Mouse (Mus musculus) kidney, postnatal 0 days (tissue): ENCODE measurements around the gene Tulp3. TPM values are rescaled to one million over a fixed set of nuclear protein-coding genes. Genes with fewer than 3 reads are reported as not detected.
A peak's percentile ranks its signal among the peaks of the same experiment; 100 is the strongest.

ENCODE experiments used
- ATAC-seq: fragments of 200-750 bp; cut with Nextera tagmentation; replicated peaks from 2 replicates; pipeline ENCODE4 v1.8.0; 2017; ENCODE audit warnings: low read depth, moderate number of reproducible peaks, moderate TSS enrichment, moderate library complexity; ENCODE audit not compliant: low FRiP score
- DNase-seq: peaks from one replicate; pipeline ENCODE4 v3.0.0-alpha.2; 2016; ENCODE audit warnings: low spot score
- H3K27ac ChIP-seq: fragments of 300-500 bp; sonication (generic); 2 replicates; pipeline ENCODE4 v1.5.1; 2014; ENCODE audit warnings: mild to moderate bottlenecking
- H3K27me3 ChIP-seq: fragments of 300-500 bp; sonication (generic); 2 replicates; pipeline ENCODE4 v1.6.1; 2014; ENCODE audit warnings: low read length, mixed read lengths; ENCODE audit not compliant: insufficient read depth
- H3K36me3 ChIP-seq: fragments of 300-500 bp; sonication (generic); 2 replicates; pipeline ENCODE4 v1.6.1; 2014; ENCODE audit warnings: low read length, mixed read lengths; ENCODE audit not compliant: insufficient read depth
- H3K4me1 ChIP-seq: fragments of 300-500 bp; sonication (generic); replicated peaks from 2 replicates; pipeline ENCODE4 v1.6.1; 2014; ENCODE audit warnings: antibody characterized with exemption, low read length, mixed read lengths; ENCODE audit not compliant: insufficient read depth
- H3K4me2 ChIP-seq: fragments of 300-500 bp; sonication (generic); 2 replicates; pipeline ENCODE4 v1.6.1; 2014; ENCODE audit warnings: mild to moderate bottlenecking, low read length, moderate library complexity, mixed read lengths
- H3K4me3 ChIP-seq: fragments of 300-500 bp; sonication (generic); replicated peaks from 2 replicates; pipeline ENCODE4 v1.5.1; 2014; ENCODE audit warnings: low read depth, low read length
- H3K9ac ChIP-seq: fragments of 300-500 bp; sonication (generic); 2 replicates; pipeline ENCODE4 v1.6.1; 2014; ENCODE audit warnings: low read depth, low read length
- H3K9me3 ChIP-seq: fragments of 300-500 bp; sonication (generic); replicated peaks from 2 replicates; pipeline ENCODE4 v1.6.1; 2016; ENCODE audit warnings: low read length, inconsistent platforms, mixed read lengths
- CTCF ChIP-seq: IDR thresholded peaks from 2 replicates; pipeline ENCODE4 v1.5.1; 2016; ENCODE audit warnings: antibody characterized with exemption, low read depth, mild to moderate bottlenecking, moderate library complexity
- WGBS: fragments of 180-500 bp; shearing (Covaris S2); extraction: QIAGEN DNeasy Blood & Tissue Kit; methylation state at CpG from one replicate; pipeline ENCODE4 v1.1.7; 2014; 5-methylcytosine and 5-hydroxymethylcytosine counted together
- polyA plus RNA-seq: library from polyadenylated mRNA; unstranded; fragments of >200 nt; fragmentation: Nextera tagmentation; extraction: Ambion mirVana; gene quantifications from 2 replicates; pipeline ENCODE4 v1.2.1, GENCODE M21; 2015

Gene Tulp3
- polyA plus RNA-seq, 1 experiment from 2014 or later = 15.0 TPM

DNA sequence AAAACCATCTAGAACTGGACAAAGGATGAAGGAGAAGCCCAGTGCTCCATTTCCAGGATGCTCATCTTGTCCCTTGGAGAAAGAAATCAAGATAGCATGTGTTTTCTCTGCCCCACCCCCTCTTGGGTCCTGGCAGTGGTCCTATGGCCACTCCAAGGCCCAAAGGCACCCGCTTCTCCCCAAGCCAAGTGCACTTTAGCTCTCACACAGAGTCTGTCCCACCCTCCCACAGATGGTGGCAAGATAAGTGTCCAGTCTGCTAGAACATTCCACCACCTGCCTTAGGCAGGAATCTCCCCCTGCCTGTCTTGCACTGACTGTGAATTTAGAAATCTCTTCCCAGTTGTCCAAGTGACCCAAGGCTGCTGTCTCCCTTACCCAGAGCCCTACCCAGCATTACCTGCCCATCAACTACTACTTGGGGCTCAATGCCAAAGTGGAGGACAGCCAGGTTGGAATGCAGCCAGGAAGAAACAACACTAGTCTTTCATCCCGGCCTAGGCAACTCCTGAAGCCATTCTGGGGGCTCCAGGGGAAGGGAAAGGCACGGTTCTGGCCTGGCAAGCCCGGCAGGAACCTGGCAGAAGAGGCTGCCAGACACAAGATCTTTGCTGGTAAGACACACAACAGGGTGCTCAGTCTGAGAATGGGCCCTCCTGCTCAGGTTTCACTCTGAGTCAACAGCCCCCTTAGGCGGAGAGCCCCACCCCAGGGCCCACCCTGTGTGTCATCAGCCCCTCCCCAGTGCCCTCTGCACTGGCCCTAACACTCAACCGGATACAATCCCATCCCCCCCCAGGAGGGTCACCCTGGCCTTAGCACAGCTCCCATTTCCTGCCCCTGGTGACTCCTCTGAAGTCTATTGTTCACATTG, 59.5 kb downstream of the Tulp3 start:
- 0 out of 2 replicates have a peak, but pooled peaks cover 4% of the 10 kb centered on the region for H3K27me3 ChIP-seq
- peak overlapping the region; percentile 58; the same call in 1 of the 2 replicates for H3K27ac ChIP-seq
- H3K4me3 ChIP-seq = no peak overlapping the region
- no peak overlapping the region for H3K4me2 ChIP-seq
- no peak overlapping the region for H3K9ac ChIP-seq
- H3K36me3 ChIP-seq = no peaks in the 10 kb centered on the region
- peak; percentile 34; the same call in 1 of the 2 replicates for ATAC-seq
- H3K9me3 ChIP-seq = no peaks in the 10 kb centered on the region
- no peak for TF ChIP-seq CTCF
- WGBS = 25% methylated on average over 6 of the region's 6 CpGs
- DNase-seq = peak; percentile 42
- peaks cover 15% of the 10 kb centered on the region for H3K4me1 ChIP-seq

DNA sequence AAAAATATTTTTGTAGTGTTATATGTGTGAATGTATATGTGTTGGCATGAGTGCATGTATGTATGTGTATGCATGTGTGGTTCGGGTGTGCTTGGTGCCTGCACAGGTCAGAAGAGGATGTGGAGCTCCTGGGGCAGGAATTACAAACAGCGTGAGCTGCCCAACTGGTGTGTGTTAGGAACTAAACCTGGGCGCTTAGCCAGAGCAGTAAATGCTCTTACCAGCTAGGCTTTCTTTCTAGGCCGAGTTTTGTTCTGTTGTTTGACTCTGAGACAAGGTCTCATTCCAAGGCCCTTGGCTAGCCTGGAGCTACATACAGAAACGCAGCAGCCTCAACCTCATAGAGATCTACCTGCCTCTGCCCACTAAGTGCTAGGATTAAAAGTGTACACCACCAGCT, 64.4 kb downstream of the Tulp3 start:
- no peaks in the 10 kb centered on the region for H3K9me3 ChIP-seq
- DNase-seq = no peak
- no peak overlapping the region for H3K4me3 ChIP-seq

GRCm38 (mm10) chr6:128288681-128289080, 67.0 kb downstream of the Tulp3 start:
- no peak for ATAC-seq
- WGBS = 93% methylated on average over 6 of the region's 6 CpGs
- no peak overlapping the region for H3K4me2 ChIP-seq
- H3K27ac ChIP-seq = no peak overlapping the region
- H3K27me3 ChIP-seq = no peaks in the 10 kb centered on the region
- H3K4me3 ChIP-seq = no peak overlapping the region
- DNase-seq = no peak
- H3K9ac ChIP-seq = no peak overlapping the region
- peaks cover 13% of the 10 kb centered on the region; the same call in 1 of the 2 replicates for H3K4me1 ChIP-seq
- no peak for TF ChIP-seq CTCF
- H3K36me3 ChIP-seq = no peaks in the 10 kb centered on the region
- no peaks in the 10 kb centered on the region for H3K9me3 ChIP-seq

More for the DNA sequence above, 64.4 kb downstream of the Tulp3 start:
- H3K4me2 ChIP-seq = no peak overlapping the region
- H3K9ac ChIP-seq = no peak overlapping the region
- H3K27me3 ChIP-seq = no peaks in the 10 kb centered on the region
- H3K36me3 ChIP-seq = no peaks in the 10 kb centered on the region
- no peak overlapping the region for H3K27ac ChIP-seq
- ATAC-seq = no peak
- peaks cover 7% of the 10 kb centered on the region for H3K4me1 ChIP-seq
- 82% methylated on average over 5 of the region's 5 CpGs for WGBS
- no peak for TF ChIP-seq CTCF

DNA sequence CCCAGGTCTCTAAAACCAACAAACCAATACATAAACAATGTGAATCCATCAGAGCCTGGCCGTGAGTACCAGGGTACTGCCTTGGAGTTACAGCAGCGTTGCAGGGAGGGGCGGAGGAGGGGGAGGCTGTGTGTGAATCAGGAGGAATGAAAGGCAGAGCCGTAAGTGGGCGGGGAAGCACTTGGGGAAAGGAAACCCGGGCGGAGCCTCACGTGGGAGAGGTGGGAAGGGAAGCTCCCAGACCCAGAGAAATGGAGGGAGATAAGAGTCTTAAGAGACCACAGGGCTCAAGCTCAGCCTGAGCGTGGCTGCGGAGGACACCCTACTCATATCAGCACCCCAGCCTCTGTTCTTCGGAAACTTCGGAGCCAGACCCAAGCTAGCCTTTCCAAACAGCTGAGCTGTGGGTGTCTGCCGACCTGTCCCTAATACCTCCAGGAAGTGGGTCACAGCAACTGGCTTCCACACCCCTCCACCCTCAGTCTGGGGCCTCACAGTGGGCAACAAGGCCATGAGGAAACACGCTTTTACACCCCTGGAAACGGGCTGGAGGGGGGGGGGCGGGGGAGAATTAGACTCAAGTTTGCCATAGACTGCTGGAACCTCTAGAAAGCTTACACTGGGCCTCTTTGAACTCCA, 69.7 kb downstream of the Tulp3 start:
- ATAC-seq (peak; percentile 87), DNase-seq (peak; percentile 93)
- peaks cover 14% of the 10 kb centered on the region; the same call in 1 of the 2 replicates for H3K4me1 ChIP-seq
- H3K36me3 ChIP-seq = no peaks in the 10 kb centered on the region
- no peak for TF ChIP-seq CTCF
- peak overlapping the region; percentile 59 for H3K4me2 ChIP-seq
- peak overlapping the region; percentile 30 for H3K4me3 ChIP-seq
- H3K27ac ChIP-seq = 0 out of 2 replicates have a peak overlapping the region, but pooled peaks have one; percentile 8
- no peaks in the 10 kb centered on the region for H3K9me3 ChIP-seq
- peak overlapping the region; percentile 35; the same call in 1 of the 2 replicates for H3K9ac ChIP-seq
- 5% methylated on average over 16 of the region's 16 CpGs for WGBS
- H3K27me3 ChIP-seq = no peaks in the 10 kb centered on the region

GRCm38 (mm10) chr6:128282126-128282525, 73.5 kb downstream of the Tulp3 start:
- Histone ChIP-seq H3K9ac (no peak overlapping the region), H3K4me2 (no peak overlapping the region), H3K4me3 (no peak overlapping the region), H3K27ac (no peak overlapping the region), H3K9me3 (no peaks in the 10 kb centered on the region), H3K36me3 (no peaks in the 10 kb centered on the region), H3K27me3 (no peaks in the 10 kb centered on the region), H3K4me1 (peaks cover 17% of the 10 kb centered on the region; the same call in 1 of the 2 replicates)
- ATAC-seq = no peak
- WGBS = 64% methylated on average over 3 of the region's 3 CpGs
- DNase-seq = no peak
- TF ChIP-seq CTCF = no peak

- no peak for TF ChIP-seq CTCF
- Histone ChIP-seq H3K4me2 (no peak overlapping the region), H3K36me3 (no peaks in the 10 kb centered on the region), H3K9me3 (no peaks in the 10 kb centered on the region), H3K4me1 (peaks cover 7% of the 10 kb centered on the region; the same call in 1 of the 2 replicates), H3K27me3 (no peaks in the 10 kb centered on the region), H3K9ac (no peak overlapping the region), H3K27ac (no peak overlapping the region), H3K4me3 (no peak overlapping the region)
- ATAC-seq (no peak), DNase-seq (peak; percentile 14)
- WGBS = 38% methylated on average over 14 of the region's 14 CpGs
Measured at GRCm38 (mm10) chr6:128280472-128281145, 75.0 kb downstream of the Tulp3 start.
